Mouse (Mus musculus): ENCODE measurements around the gene Tm4sf1. TPM values are rescaled to one million over a fixed set of nuclear protein-coding genes. Genes with fewer than 3 reads are reported as not detected.

The Tm4sf1 gene
- total and polyA plus RNA-seq, 2 experiments from 2014 or later = 23.0 to 27.8 TPM

- ATAC-seq (ENCODE audit: low FRiP score) (no peak), DNase-seq (ENCODE audit: low spot score) (no peak)
- Histone ChIP-seq H3K9me3 (ENCODE audit: low read length) (no peaks in the 10 kb centered on the region), H3K36me3 (ENCODE audit: insufficient read depth, low read length) (no peaks in the 10 kb centered on the region), H3K27me3 (ENCODE audit: insufficient read depth, low read length) (no peaks in the 10 kb centered on the region), H3K9ac (replicated peaks; ENCODE audit: low read length, poor library complexity, severe bottlenecking) (no peak overlapping the region), H3K4me3 (ENCODE audit: low read depth, low read length) (no peak overlapping the region), H3K4me2 (ENCODE audit: low read depth, low read length, poor library complexity, severe bottlenecking) (no peak overlapping the region), H3K27ac (ENCODE audit: low read depth, low read length) (no peak overlapping the region), H3K4me1 (ENCODE audit: insufficient read depth, low read length) (no peaks in the 10 kb centered on the region)
- no peak for TF ChIP-seq CTCF (IDR thresholded peaks at IDR 0.05)
- WGBS = 76% methylated on average over 2 of the region's 2 CpGs
These were observed 48.7 kb downstream of the Tm4sf1 start for GRCm38 (mm10) chr3:57253041-57253440.

DNA sequence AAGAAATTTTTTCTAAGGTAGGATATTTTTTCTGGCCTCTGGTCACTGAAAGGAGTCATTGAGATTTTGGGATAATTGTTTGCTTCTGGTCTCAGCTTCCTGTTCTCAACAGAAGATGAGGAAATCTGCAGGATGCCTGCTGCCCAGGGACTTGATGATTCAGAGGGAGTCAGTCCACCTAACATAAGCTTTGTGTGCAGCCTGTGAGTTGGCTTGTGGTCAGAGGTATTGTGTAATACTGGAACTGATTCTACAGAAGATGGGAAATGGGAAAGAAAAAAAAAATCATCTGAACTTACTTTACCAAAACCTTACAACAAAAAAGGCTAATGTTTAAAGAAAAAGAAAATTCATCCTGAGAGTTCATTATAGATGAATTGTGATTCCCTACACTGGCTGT lies 49.2 kb downstream of the Tm4sf1 start:
- no peak for TF ChIP-seq CTCF (IDR thresholded peaks at IDR 0.05)
- H3K4me1 ChIP-seq (ENCODE audit: insufficient read depth, low read length) = no peaks in the 10 kb centered on the region
- no peak overlapping the region for H3K27ac ChIP-seq (ENCODE audit: low read depth, low read length)
- H3K4me3 ChIP-seq (ENCODE audit: low read depth, low read length) = no peak overlapping the region
- no peak for DNase-seq (ENCODE audit: low spot score)
- H3K27me3 ChIP-seq (ENCODE audit: insufficient read depth, low read length) = no peaks in the 10 kb centered on the region
- no peak overlapping the region for H3K9ac ChIP-seq (replicated peaks; ENCODE audit: low read length, poor library complexity, severe bottlenecking)
- ATAC-seq (ENCODE audit: low FRiP score) = no peak
- no peak overlapping the region for H3K4me2 ChIP-seq (ENCODE audit: low read depth, low read length, poor library complexity, severe bottlenecking)
- no peaks in the 10 kb centered on the region for H3K36me3 ChIP-seq (ENCODE audit: insufficient read depth, low read length)
- H3K9me3 ChIP-seq (ENCODE audit: low read length) = no peaks in the 10 kb centered on the region

GRCm38 (mm10) chr3:57245242-57245641 lies 56.5 kb downstream of the Tm4sf1 start:
- Histone ChIP-seq H3K27me3 (ENCODE audit: insufficient read depth, low read length) (no peaks in the 10 kb centered on the region), H3K36me3 (ENCODE audit: insufficient read depth, low read length) (no peaks in the 10 kb centered on the region), H3K9me3 (ENCODE audit: low read length) (no peaks in the 10 kb centered on the region), H3K4me3 (ENCODE audit: low read depth, low read length) (no peak overlapping the region), H3K4me1 (ENCODE audit: insufficient read depth, low read length) (no peaks in the 10 kb centered on the region), H3K27ac (ENCODE audit: low read depth, low read length) (no peak overlapping the region), H3K9ac (replicated peaks; ENCODE audit: low read length, poor library complexity, severe bottlenecking) (no peak overlapping the region), H3K4me2 (ENCODE audit: low read depth, low read length, poor library complexity, severe bottlenecking) (no peak overlapping the region)
- 68% methylated on average over 2 of the region's 2 CpGs for WGBS
- TF ChIP-seq CTCF (IDR thresholded peaks at IDR 0.05) = no peak
- ATAC-seq (ENCODE audit: low FRiP score) (no peak), DNase-seq (ENCODE audit: low spot score) (no peak)

Other genes with a start within 250 kb of the Tm4sf1 start
- not detected in 2 replicates for gene Tm4sf4, start 123.3 kb upstream of the Tm4sf1 start, total RNA-seq (2014; rRNA removed)
- 0.11 and 0.30 TPM in 2 replicates for gene Tm4sf4, start 123.3 kb upstream of the Tm4sf1 start, polyA plus RNA-seq (2015; fragmentation: Nextera tagmentation; extraction: Ambion mirVana)

All from midbrain, postnatal 0 days (tissue).